Comparison of ENCODE assay signal across 8 mouse cellular contexts in the genomic region with DNA sequence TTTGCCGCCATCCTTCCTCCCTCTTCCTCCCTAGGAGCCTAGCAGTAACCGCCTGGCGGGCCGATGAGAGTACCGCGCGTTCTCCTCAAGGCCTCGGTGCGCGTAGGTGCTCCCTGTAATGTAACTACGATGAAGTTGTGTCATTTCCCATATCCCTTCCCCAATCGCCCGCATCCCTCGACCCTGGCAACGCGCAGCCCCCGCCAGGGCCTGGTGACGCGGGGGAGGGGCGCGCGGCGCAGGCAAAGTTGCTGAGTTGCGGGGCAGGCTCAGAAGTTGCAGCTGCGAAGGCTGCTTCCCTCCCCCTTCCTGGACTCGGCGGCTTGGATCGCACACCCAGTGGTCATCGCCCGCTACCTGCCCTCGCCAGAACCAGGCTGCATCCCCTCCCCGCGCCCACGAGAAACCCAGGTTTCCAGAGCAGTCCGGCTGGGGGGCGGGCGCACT. TPM values are rescaled to one million over a fixed set of nuclear protein-coding genes. Genes with fewer than 3 reads are reported as not detected.
DNase-seq lines count a peak whose midpoint lies in the region; ATAC-seq and TF ChIP-seq lines count a peak whose summit lies in the region.

A gene (plus strand): TSS at position 254 of the 447 bp plus-strand sequence.

- H3K27me3 ChIP-seq in heart, embryonic 11.5 days (ENCODE audit: control insufficient read depth, insufficient read depth, low read length) = peaks cover 11% of the 10 kb centered on the region
- H3K27me3 ChIP-seq in kidney, embryonic 16.5 days (ENCODE audit: insufficient read depth, low read length) = peaks cover 3% of the 10 kb centered on the region; the same call in 1 of the 2 replicates
- no peaks in the 10 kb centered on the region for H3K27me3 ChIP-seq in liver, adult 2 months (ENCODE audit: control insufficient read depth, insufficient read depth, low read length)
- H3K27me3 ChIP-seq in midbrain, postnatal 0 days (ENCODE audit: insufficient read depth, low read length) = peaks cover 3% of the 10 kb centered on the region
- H3K27me3 ChIP-seq in stomach, postnatal 0 days (ENCODE audit: control insufficient read depth, insufficient read depth, low read length) = no peaks in the 10 kb centered on the region

- peak; percentile 6 for DNase-seq in cerebellum, adult 9-11 months
- DNase-seq in cerebellum, adult 9-10 months = no peak
- no peak for DNase-seq in liver, adult 2 months (ENCODE audit: extremely low read depth, low read depth, low spot score)
- peak; percentile 21 for DNase-seq in midbrain, postnatal 0 days (ENCODE audit: low spot score)
- DNase-seq in stomach, postnatal 0 days (ENCODE audit: low spot score) = peak; percentile 72

- TF ChIP-seq CTCF in liver, adult 2 months (IDR thresholded peaks at IDR 0.05; ENCODE audit: low read depth, low read length) = peak; percentile 19; the same call in 1 of the 2 replicates
- 0 out of 2 replicates have a peak, but pooled peaks have one; percentile 16 for TF ChIP-seq CTCF in midbrain, postnatal 0 days (IDR thresholded peaks at IDR 0.05)
- TF ChIP-seq CTCF in stomach, postnatal 0 days (IDR thresholded peaks at IDR 0.05; ENCODE audit: low read depth) = no peak; the same call in 1 of the 2 replicates

- peaks cover 14% of the 10 kb centered on the region; the same call in 1 of the 2 replicates for H3K4me1 ChIP-seq in heart, embryonic 11.5 days (ENCODE audit: control insufficient read depth, insufficient read depth, low read length)
- H3K4me1 ChIP-seq in kidney, embryonic 16.5 days (ENCODE audit: insufficient read depth, low read length) = peaks cover 10% of the 10 kb centered on the region; the same call in 1 of the 2 replicates
- peaks cover 7% of the 10 kb centered on the region for H3K4me1 ChIP-seq in liver, adult 2 months (ENCODE audit: control insufficient read depth, insufficient read depth, low read length)
- H3K4me1 ChIP-seq in midbrain, postnatal 0 days (ENCODE audit: insufficient read depth, low read length) = peaks cover 6% of the 10 kb centered on the region; the same call in 1 of the 2 replicates
- no peaks in the 10 kb centered on the region for H3K4me1 ChIP-seq in stomach, postnatal 0 days (replicated peaks; ENCODE audit: control insufficient read depth, insufficient read depth)

- 0 out of 2 replicates have a peak, but pooled peaks have one; percentile 35 for ATAC-seq in erythroid progenitor cell, adult 5-6 weeks (replicated peaks; ENCODE audit: low FRiP score, poor library complexity, severe bottlenecking)
- 0 out of 2 replicates have a peak, but pooled peaks have one; percentile 31 for ATAC-seq in heart, embryonic 11.5 days (replicated peaks; ENCODE audit: insufficient number of reproducible peaks, low FRiP score, low TSS enrichment)
- ATAC-seq in kidney, embryonic 16.5 days (ENCODE audit: low FRiP score, low TSS enrichment) = peak; percentile 72
- ATAC-seq in midbrain, postnatal 0 days (ENCODE audit: low FRiP score) = peak; percentile 58
- ATAC-seq in stomach, postnatal 0 days (ENCODE audit: low FRiP score, low TSS enrichment) = peak; percentile 45

- H3K79me2 ChIP-seq in liver, adult 2 months (ENCODE audit: control insufficient read depth, insufficient read depth, low read length) = no peaks in the 10 kb centered on the region

- no peak for TF ChIP-seq EP300 in stomach, postnatal 0 days (optimal IDR thresholded peaks at IDR 0.05)

- no peak within 1 kb of the TSS for H3K27ac ChIP-seq in heart, embryonic 11.5 days (ENCODE audit: low read depth, low read length)
- no peak within 1 kb of the TSS; the same call in 1 of the 2 replicates for H3K27ac ChIP-seq in kidney, embryonic 16.5 days (ENCODE audit: low read length)
- peak within 1 kb of the TSS; percentile 10; the same call in 1 of the 2 replicates for H3K27ac ChIP-seq in liver, adult 2 months (replicated peaks; ENCODE audit: insufficient read depth, low read depth, low read length)
- H3K27ac ChIP-seq in midbrain, postnatal 0 days (ENCODE audit: low read depth, low read length) = peak within 1 kb of the TSS; percentile 38
- H3K27ac ChIP-seq in stomach, postnatal 0 days (replicated peaks) = peak within 1 kb of the TSS; percentile 80

- peak within 1 kb of the TSS; percentile 50 for H3K9ac ChIP-seq in heart, embryonic 11.5 days (ENCODE audit: low read depth, low read length)
- peak within 1 kb of the TSS; percentile 67 for H3K9ac ChIP-seq in kidney, embryonic 16.5 days (replicated peaks; ENCODE audit: low read length)
- H3K9ac ChIP-seq in liver, adult 2 months (ENCODE audit: low read depth, low read length) = peak within 1 kb of the TSS; percentile 68
- H3K9ac ChIP-seq in midbrain, postnatal 0 days (replicated peaks; ENCODE audit: low read length, poor library complexity, severe bottlenecking) = peak within 1 kb of the TSS; percentile 52
- peak within 1 kb of the TSS; percentile 67 for H3K9ac ChIP-seq in stomach, postnatal 0 days (ENCODE audit: low read length)

- under 1% methylated on average over 36 of the region's 37 CpGs for WGBS in heart, embryonic 11.5 days (ENCODE audit: insufficient replicate concordance)
- WGBS in kidney, embryonic 16.5 days = under 1% methylated on average over 36 of the region's 37 CpGs
- under 1% methylated on average over 37 of the region's 37 CpGs for WGBS in liver, adult 2 months
- WGBS in midbrain, postnatal 0 days = 0% methylated on average over 36 of the region's 37 CpGs
- WGBS in stomach, postnatal 0 days = 1% methylated on average over 35 of the region's 37 CpGs

- no peaks in the 10 kb centered on the region for H3K36me3 ChIP-seq in heart, embryonic 11.5 days (ENCODE audit: control insufficient read depth, insufficient read depth, low read length)
- H3K36me3 ChIP-seq in kidney, embryonic 16.5 days (ENCODE audit: insufficient read depth, low read length) = no peaks in the 10 kb centered on the region
- no peaks in the 10 kb centered on the region for H3K36me3 ChIP-seq in liver, adult 2 months (ENCODE audit: control insufficient read depth, insufficient read depth, low read length)
- no peaks in the 10 kb centered on the region for H3K36me3 ChIP-seq in midbrain, postnatal 0 days (ENCODE audit: insufficient read depth, low read length)
- no peaks in the 10 kb centered on the region for H3K36me3 ChIP-seq in stomach, postnatal 0 days (ENCODE audit: control insufficient read depth, insufficient read depth, low read length)

- H3K4me3 ChIP-seq in heart, embryonic 11.5 days (ENCODE audit: low read depth, low read length) = peak within 1 kb of the TSS; percentile 58
- H3K4me3 ChIP-seq in kidney, embryonic 16.5 days (ENCODE audit: low read length) = peak within 1 kb of the TSS; percentile 58
- peak within 1 kb of the TSS; percentile 74 for H3K4me3 ChIP-seq in liver, adult 2 months (ENCODE audit: insufficient read depth, low read depth, low read length)
- H3K4me3 ChIP-seq in midbrain, postnatal 0 days (ENCODE audit: low read depth, low read length) = peak within 1 kb of the TSS; percentile 61
- peak within 1 kb of the TSS; percentile 60 for H3K4me3 ChIP-seq in stomach, postnatal 0 days (ENCODE audit: low read depth, low read length)

- peak within 1 kb of the TSS; percentile 94 for H3K4me2 ChIP-seq in heart, embryonic 11.5 days
- peak within 1 kb of the TSS; percentile 95 for H3K4me2 ChIP-seq in kidney, embryonic 16.5 days (replicated peaks; ENCODE audit: low read depth, low read length)
- H3K4me2 ChIP-seq in midbrain, postnatal 0 days (ENCODE audit: low read depth, low read length, poor library complexity, severe bottlenecking) = peak within 1 kb of the TSS; percentile 100
- H3K4me2 ChIP-seq in stomach, postnatal 0 days (replicated peaks; ENCODE audit: low read depth) = peak within 1 kb of the TSS; percentile 99

- H3K9me3 ChIP-seq in heart, embryonic 11.5 days (replicated peaks; ENCODE audit: control insufficient read depth, low read length) = no peaks in the 10 kb centered on the region
- no peaks in the 10 kb centered on the region for H3K9me3 ChIP-seq in kidney, embryonic 16.5 days (ENCODE audit: low read length)
- H3K9me3 ChIP-seq in midbrain, postnatal 0 days (ENCODE audit: low read length) = no peaks in the 10 kb centered on the region
- no peaks in the 10 kb centered on the region for H3K9me3 ChIP-seq in stomach, postnatal 0 days (ENCODE audit: control insufficient read depth, low read length)

- TF ChIP-seq POLR2A in liver, adult 2 months (IDR thresholded peaks at IDR 0.05; ENCODE audit: extremely low read depth, insufficient read depth, low read length) = no peak

RNA-seq across cellular contexts. Expression of the gene that starts here (rescaled TPM):
- total RNA-seq in erythroid progenitor cell, adult 5-6 weeks (2015; ENCODE audit: low replicate concordance) = 15.5 and 26.4 TPM in 2 replicates
- total RNA-seq in erythroid progenitor cell, adult 5-6 weeks (2017; ENCODE audit: low replicate concordance) = 1.8 and 9.0 TPM in 2 replicates
- polyA plus RNA-seq in heart, embryonic 11.5 days (2014; fragmentation: Nextera tagmentation; extraction: Ambion mirVana) = 11.4 and 16.6 TPM in 2 replicates
- 13.5 and 18.3 TPM in 2 replicates for polyA plus RNA-seq in kidney, embryonic 16.5 days (2015; fragmentation: Nextera tagmentation; extraction: Ambion mirVana)
- total RNA-seq in liver, adult 2 months (2014; rRNA removed) = 9.0 and 11.7 TPM in 2 replicates
- polyA plus RNA-seq in liver, adult 2 months (2012; rRNA removed) = 12.4 and 13.6 TPM in 2 replicates
- total RNA-seq in midbrain, postnatal 0 days (2014; rRNA removed) = 4.3 TPM in 2 replicates
- polyA plus RNA-seq in midbrain, postnatal 0 days (2015; fragmentation: Nextera tagmentation; extraction: Ambion mirVana) = 1.4 and 2.0 TPM in 2 replicates
- polyA plus RNA-seq in stomach, postnatal 0 days (2015; fragmentation: Nextera tagmentation; extraction: Ambion mirVana) = 5.9 and 6.0 TPM in 2 replicates

Comparison
In these comparisons a context has a peak if more than half of its experiments do, and no peak if none do; other contexts are left out.
1. DNase-seq: peak in cerebellum, adult 9-11 months (single experiment), midbrain, postnatal 0 days (single experiment) and stomach, postnatal 0 days (single experiment); none in cerebellum, adult 9-10 months (single experiment) and liver, adult 2 months (single experiment).
2. H3K27ac ChIP-seq: peak in liver, adult 2 months (single experiment), midbrain, postnatal 0 days (single experiment) and stomach, postnatal 0 days (single experiment); none in heart, embryonic 11.5 days (single experiment) and kidney, embryonic 16.5 days (single experiment).
3. Peak in every context shown above with its lines, with median percentiles within 50 percentile points of each other: ATAC-seq, H3K4me2 ChIP-seq, H3K4me3 ChIP-seq and H3K9ac ChIP-seq.